Mouse (Mus musculus): ENCODE measurements at regions not wholly inside any gene's neighbourhood (a gene's known extent, or its start where the extent isn't known, plus 50 kb on each side); places are given as distances from the start of the nearest gene placed in this dataset.

- H3K27ac ChIP-seq (ENCODE audit: insufficient read depth, low read length): no peak overlapping the region
- no peaks in the 10 kb centered on the region for H3K4me1 ChIP-seq (ENCODE audit: control insufficient read depth, insufficient read depth, low read length)
- TF ChIP-seq CTCF (IDR thresholded peaks at IDR 0.05; ENCODE audit: borderline replicate concordance, insufficient read depth, low read length) (no peak), POLR2A (IDR thresholded peaks at IDR 0.05; ENCODE audit: low read depth, low read length) (no peak)
- H3K4me3 ChIP-seq (ENCODE audit: insufficient read depth, low read length): no peak overlapping the region
Measured at GRCm38 (mm10) chr6:13949640-13950039, 78.3 kb upstream of the 2610001J05Rik start.

DNA sequence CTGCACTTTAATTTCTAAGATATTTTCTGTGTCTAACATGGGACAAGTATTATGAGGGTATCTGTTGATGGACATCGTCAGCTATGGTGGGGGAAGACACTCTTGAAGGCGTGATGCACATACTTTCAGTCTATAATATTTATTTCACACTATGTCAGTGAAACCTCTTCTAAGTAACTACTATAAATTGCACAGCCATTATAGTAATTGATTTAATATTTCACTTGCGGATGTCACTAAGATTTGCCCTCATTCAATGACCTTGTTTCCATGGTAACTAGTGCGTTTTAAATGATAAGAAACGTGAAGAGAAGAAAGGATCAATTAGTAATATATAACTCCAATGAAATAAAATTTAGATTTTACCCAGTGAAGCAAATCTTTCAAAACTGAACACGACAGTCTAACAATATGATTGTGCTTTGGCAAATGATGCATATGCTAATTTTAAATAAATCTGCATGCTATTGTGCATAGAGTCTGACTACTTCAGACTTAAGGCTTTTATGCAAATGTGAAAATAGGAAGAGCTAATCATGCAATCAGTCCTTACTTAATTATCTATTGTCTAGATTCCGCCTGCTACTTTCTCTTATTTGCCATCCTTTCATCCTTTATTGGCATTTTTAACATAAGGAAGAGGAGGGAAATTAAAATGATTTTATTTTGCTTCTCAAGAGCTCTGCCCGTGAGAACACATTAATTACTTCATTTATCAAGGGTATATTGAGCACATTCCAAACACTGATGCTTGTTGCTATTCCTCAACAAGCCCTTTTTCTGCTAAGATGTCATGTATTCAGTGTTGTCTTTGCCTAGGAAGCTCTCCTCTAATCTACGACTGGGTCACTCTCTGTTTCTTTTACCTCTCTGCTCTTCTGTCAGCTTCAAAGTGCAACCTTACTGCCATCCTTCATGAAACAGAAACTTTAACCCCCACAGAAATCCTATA, 49.8 kb upstream of the 2610001J05Rik start:
- TF ChIP-seq CTCF (IDR thresholded peaks at IDR 0.05; ENCODE audit: borderline replicate concordance, insufficient read depth, low read length) (no peak), POLR2A (IDR thresholded peaks at IDR 0.05; ENCODE audit: low read depth, low read length) (no peak)
- no peak overlapping the region for H3K4me3 ChIP-seq (ENCODE audit: insufficient read depth, low read length)

More for the DNA sequence above, 49.8 kb upstream of the 2610001J05Rik start:
- no peak overlapping the region for H3K27ac ChIP-seq (ENCODE audit: insufficient read depth, low read length)
- H3K4me1 ChIP-seq (ENCODE audit: control insufficient read depth, insufficient read depth, low read length): no peaks in the 10 kb centered on the region
